Mouse (Mus musculus): ENCODE results near the gene Gm28047.

The Gm28047 gene

GRCm38 (mm10) chr15:102547478-102547877 lies 77.4 kb downstream of the Gm28047 start:
- DNase-seq (ENCODE audit: low spot score in 2 of 2) = no peak

- peak; percentile 90 to 92 for DNase-seq (ENCODE audit: low spot score in 2 of 2)
Observed at GRCm38 (mm10) chr15:102546677-102547427, 78.0 kb downstream of the Gm28047 start.

GRCm38 (mm10) chr15:102546246-102546645 lies 78.6 kb downstream of the Gm28047 start:
- no peak for DNase-seq (ENCODE audit: low spot score in 2 of 2)

- DNase-seq (ENCODE audit: low spot score in 2 of 2) = no peak
Observed at GRCm38 (mm10) chr15:102544801-102545200, 80.1 kb downstream of the Gm28047 start.

- DNase-seq (ENCODE audit: low spot score in 2 of 2) = no peak
Observed at GRCm38 (mm10) chr15:102533926-102534325, 90.9 kb downstream of the Gm28047 start.

- no peak for DNase-seq (ENCODE audit: low spot score in 2 of 2)
Observed at GRCm38 (mm10) chr15:102532106-102532900, 92.6 kb downstream of the Gm28047 start.

- no peak for DNase-seq (ENCODE audit: low spot score in 2 of 2)
Observed at GRCm38 (mm10) chr15:102531586-102531985, 93.3 kb downstream of the Gm28047 start.

- DNase-seq (ENCODE audit: low spot score in 2 of 2) = no peak
Observed at GRCm38 (mm10) chr15:102530566-102530965, 94.3 kb downstream of the Gm28047 start.

GRCm38 (mm10) chr15:102528396-102528795 lies 96.5 kb downstream of the Gm28047 start:
- DNase-seq (ENCODE audit: low spot score in 2 of 2) = no peak

- DNase-seq (ENCODE audit: low spot score in 2 of 2) = no peak
Observed at GRCm38 (mm10) chr15:102527936-102528335, 96.9 kb downstream of the Gm28047 start.

GRCm38 (mm10) chr15:102526111-102527002 lies 98.5 kb downstream of the Gm28047 start:
- DNase-seq (ENCODE audit: low spot score in 2 of 2) = no peak

- DNase-seq (ENCODE audit: low spot score in 2 of 2) = peak; percentile 81 to 83
Observed at GRCm38 (mm10) chr15:102524892-102525485, 99.9 kb downstream of the Gm28047 start, which contains the start of gene Npff. Gene Npff (minus strand): TSS chr15:102524942.

GRCm38 (mm10) chr15:102521480-102521879 lies 103.4 kb downstream of the Gm28047 start:
- no peak for DNase-seq (ENCODE audit: low spot score in 2 of 2)

GRCm38 (mm10) chr15:102520416-102520815 lies 104.5 kb downstream of the Gm28047 start:
- no peak for DNase-seq (ENCODE audit: low spot score in 2 of 2)

- DNase-seq (ENCODE audit: low spot score in 2 of 2) = no peak
Observed at GRCm38 (mm10) chr15:102519211-102520141, 105.4 kb downstream of the Gm28047 start.

GRCm38 (mm10) chr15:102518859-102519201 lies 106.0 kb downstream of the Gm28047 start:
- no peak for DNase-seq (ENCODE audit: low spot score in 2 of 2)

GRCm38 (mm10) chr15:102517976-102518858 lies 106.7 kb downstream of the Gm28047 start, which contains the start of gene Tarbp2:
Gene Tarbp2 (plus strand): TSS chr15:102518192.
- DNase-seq (ENCODE audit: low spot score in 2 of 2) = peak; percentile 100

GRCm38 (mm10) chr15:102517631-102517975 lies 107.3 kb downstream of the Gm28047 start:
- no peak for DNase-seq (ENCODE audit: low spot score in 2 of 2)

GRCm38 (mm10) chr15:102516728-102517404 lies 108.0 kb downstream of the Gm28047 start, which contains the start of gene Map3k12:
Gene Map3k12 (minus strand): TSS chr15:102517064.
- peak; percentile 77 to 83 for DNase-seq (ENCODE audit: low spot score in 2 of 2)
